Mouse (Mus musculus): ENCODE results near the gene Fdx1.

DNA sequence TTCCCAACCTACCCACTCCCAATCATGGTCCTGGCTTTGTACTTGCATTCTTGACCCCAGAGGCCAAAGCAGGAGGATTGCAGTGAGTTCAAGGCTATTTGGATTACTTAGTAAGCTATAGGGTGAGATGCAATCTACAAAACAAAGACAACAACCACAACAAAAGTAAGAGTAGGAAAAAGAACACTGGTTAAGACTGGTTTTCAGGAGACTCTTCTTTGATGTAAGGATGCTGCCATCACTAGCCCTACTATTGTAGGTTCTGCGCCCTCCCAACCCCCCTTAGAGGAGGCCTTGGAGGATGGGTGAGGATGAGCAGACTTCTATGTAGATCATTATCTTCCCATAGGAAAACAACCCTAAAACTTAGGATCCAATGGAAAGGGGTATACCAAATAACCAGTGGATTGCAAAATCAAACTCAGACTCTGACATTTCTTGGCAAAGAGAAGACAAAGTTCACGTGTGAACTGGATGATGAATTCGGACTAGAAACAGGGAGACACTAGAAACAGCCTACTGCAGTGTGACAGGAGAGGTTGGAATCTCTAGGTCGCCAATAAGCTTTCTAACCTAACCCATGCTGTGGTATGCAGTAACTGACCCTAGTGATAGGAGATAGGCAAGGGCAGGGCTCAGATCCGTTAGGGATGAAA is 49.6 kb upstream of the Fdx1 start:
- TF ChIP-seq POLR2A (IDR thresholded peaks at IDR 0.05; ENCODE audit: control insufficient read depth, extremely low read depth, insufficient read depth, low read length, poor library complexity): no peak
- no peak for TF ChIP-seq CTCF (IDR thresholded peaks at IDR 0.05; ENCODE audit: borderline replicate concordance, control insufficient read depth, extremely low read depth, insufficient read depth, low read length, poor library complexity)

Measured in thymus, adult 2 months (tissue).